Mouse (Mus musculus): ENCODE data around the gene Map4k1.

DNA sequence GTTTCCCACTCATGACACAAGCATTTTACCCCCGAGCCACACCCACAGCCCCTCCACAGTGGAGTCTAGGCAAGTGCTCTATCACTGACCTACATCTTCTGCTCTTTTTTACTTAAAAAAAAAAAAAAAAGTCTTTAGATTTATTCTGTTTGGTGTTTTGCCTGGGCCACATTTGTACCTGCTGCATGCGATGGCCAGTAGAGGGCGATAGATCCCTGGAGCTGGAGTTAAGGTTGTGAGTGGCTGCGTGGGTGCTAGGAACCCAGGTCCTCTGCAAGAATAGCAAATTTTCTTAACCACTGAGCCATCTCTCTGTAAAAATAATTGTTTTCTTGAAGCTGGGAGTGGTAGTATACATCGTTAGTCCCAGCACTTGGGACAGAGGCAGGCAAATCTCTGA lies 9.8 kb downstream of the Map4k1 start:
- no peak for TF ChIP-seq TAL1 (IDR thresholded peaks at IDR 0.05; ENCODE audit: low read length)
- TF ChIP-seq GATA1 (IDR thresholded peaks at IDR 0.05; ENCODE audit: low read length) = no peak
